Comparison of ENCODE assay signal across 10 mouse cellular contexts in the genomic region with DNA sequence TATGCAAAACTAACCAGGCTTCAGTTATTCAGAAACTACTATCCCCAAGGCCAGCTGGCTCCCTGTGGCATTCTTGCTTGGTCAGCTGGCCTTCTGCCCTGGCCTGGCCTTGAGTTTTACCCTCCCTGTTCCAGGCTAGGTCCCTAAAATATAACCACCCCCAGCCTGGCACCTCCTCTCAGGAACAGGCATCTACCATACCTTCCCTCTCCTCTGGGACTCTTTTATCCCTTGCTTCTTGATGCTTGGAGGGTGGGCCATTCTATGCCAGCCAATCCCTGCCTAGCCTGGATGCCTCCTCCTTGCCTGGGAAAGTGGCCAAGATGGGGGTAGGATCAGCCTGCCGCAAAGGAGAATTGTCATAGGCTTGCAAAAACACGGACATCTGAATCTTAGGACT. TPM values are rescaled to one million over a fixed set of nuclear protein-coding genes. Genes with fewer than 3 reads are reported as not detected.
A peak's percentile ranks its signal among the peaks of the same experiment; 100 is the strongest.
DNase-seq lines count a peak whose midpoint lies in the region; ATAC-seq and TF ChIP-seq lines count a peak whose summit lies in the region.
"Had no signal": no experiment of that assay in that cellular context is flagged by ENCODE, and none has a peak within 500 bp of the region (broad histone marks: within the 10 kb centered on the region; RNA-seq: fewer than 3 reads in every experiment).

A gene (minus strand): TSS at position 212 of the 400 bp plus-strand sequence.

- 87% methylated on average over 2 of the region's 2 CpGs for WGBS in forebrain, embryonic 10.5 days

- H3K27ac ChIP-seq in layer of hippocampus, adult 2 months, result peak within 1 kb of the TSS; percentile 47
- H3K27ac ChIP-seq in forebrain, embryonic 10.5 days, result no peak within 1 kb of the TSS
- H3K27ac ChIP-seq: hindbrain, embryonic 15.5 days had no signal

- no peaks in the 10 kb centered on the region for H3K27me3 ChIP-seq in forebrain, embryonic 10.5 days (ENCODE audit: poor library complexity, severe bottlenecking)

- H3K9me3 ChIP-seq in forebrain, embryonic 10.5 days, result peaks cover 13% of the 10 kb centered on the region; the same call in 1 of the 2 replicates

- DNase-seq in layer of hippocampus, adult 2 months (ENCODE audit: low spot score in 2 of 2), result peak in 1 of 2 experiments; percentile 17
- DNase-seq in layer of hippocampus, adult 9-10 months (ENCODE audit: low spot score), result no peak
- peak; percentile 78 for DNase-seq in adrenal gland, postnatal 10 days
- DNase-seq in cerebellum, adult 9-10 months, result peak; percentile 60
- DNase-seq in layer of hippocampus, adult 8-10 months (ENCODE audit: low spot score in 2 of 2), result peak; percentile 7 to 15
- no peak for DNase-seq in urinary bladder, adult 18-20 months (ENCODE audit: low spot score in 2 of 2)
- no peak for DNase-seq in forebrain, embryonic 10.5 days (ENCODE audit: extremely low spot score, low spot score)
- DNase-seq: liver, postnatal 0 days had no signal

- H3K4me1 ChIP-seq in forebrain, embryonic 10.5 days, result no peaks in the 10 kb centered on the region
- H3K4me1 ChIP-seq: hindbrain, embryonic 15.5 days had no signal

- no peak for ATAC-seq in activated CD4-positive, CD25-positive, alpha-beta regulatory T cell, adult 4 months
- ATAC-seq: liver, postnatal 0 days had no signal

- H3K4me3 ChIP-seq in layer of hippocampus, adult 2 months, result no peak within 1 kb of the TSS
- H3K4me3 ChIP-seq in forebrain, embryonic 10.5 days, result no peak within 1 kb of the TSS
- H3K4me3 ChIP-seq: hindbrain, embryonic 15.5 days had no signal

- TF ChIP-seq CTCF in layer of hippocampus, adult 2 months (conservative IDR thresholded peaks at IDR 0.05), result no peak

- H3K36me3 ChIP-seq in forebrain, embryonic 10.5 days (replicated peaks), result no peaks in the 10 kb centered on the region
- H3K36me3 ChIP-seq: hindbrain, embryonic 15.5 days had no signal

RNA-seq across cellular contexts. Expression of the gene that starts here (rescaled TPM):
- 1 to 10 TPM; 4.1 to 5.4 TPM for total RNA-seq in layer of hippocampus, adult 2 months (2021)
- total RNA-seq in adrenal gland, postnatal 10 days (2021), result 1 to 10 TPM; 2.0 to 2.1 TPM
- 1 to 10 TPM; 5.2 to 8.0 (median 6.4) TPM for total RNA-seq in layer of hippocampus, adult 8-10 months (2022)
- not detected for polyA plus RNA-seq in activated CD4-positive, CD25-positive, alpha-beta regulatory T cell, adult 4 months (2017; shearing (Covaris generic))
- not detected in 2 replicates for polyA plus RNA-seq in forebrain, embryonic 10.5 days (2016; fragmentation: Nextera tagmentation; extraction: Ambion mirVana)
- polyA plus RNA-seq: hindbrain, embryonic 15.5 days had no signal

Comparison
In these comparisons a context has a peak if more than half of its experiments do, and no peak if none do; other contexts are left out.
1. DNase-seq: peak in adrenal gland, postnatal 10 days (single experiment), cerebellum, adult 9-10 months (single experiment) and layer of hippocampus, adult 8-10 months (2 of 2); none in layer of hippocampus, adult 9-10 months (single experiment), urinary bladder, adult 18-20 months (0 of 2) and forebrain, embryonic 10.5 days (single experiment).